Mouse (Mus musculus) urinary bladder, adult 2 months (tissue): Measurements from ENCODE around the gene Anapc2. TPM values are rescaled to one million over a fixed set of nuclear protein-coding genes. Genes with fewer than 3 reads are reported as not detected.

Experiments
- DNase-seq: peaks from one replicate; pipeline ENCODE4 v3.0.0; 2022; ENCODE audit warnings: low spot score
- polyA plus RNA-seq: library from polyadenylated mRNA; depleted of rRNA; stranded (reverse); fragments of >200 nt; gene quantifications from 2 replicates; pipeline ENCODE4 v1.2.3, GENCODE M21; 2012; rRNA removed

The Anapc2 gene
- polyA plus RNA-seq, 1 experiment = 84.5 TPM

DNA sequence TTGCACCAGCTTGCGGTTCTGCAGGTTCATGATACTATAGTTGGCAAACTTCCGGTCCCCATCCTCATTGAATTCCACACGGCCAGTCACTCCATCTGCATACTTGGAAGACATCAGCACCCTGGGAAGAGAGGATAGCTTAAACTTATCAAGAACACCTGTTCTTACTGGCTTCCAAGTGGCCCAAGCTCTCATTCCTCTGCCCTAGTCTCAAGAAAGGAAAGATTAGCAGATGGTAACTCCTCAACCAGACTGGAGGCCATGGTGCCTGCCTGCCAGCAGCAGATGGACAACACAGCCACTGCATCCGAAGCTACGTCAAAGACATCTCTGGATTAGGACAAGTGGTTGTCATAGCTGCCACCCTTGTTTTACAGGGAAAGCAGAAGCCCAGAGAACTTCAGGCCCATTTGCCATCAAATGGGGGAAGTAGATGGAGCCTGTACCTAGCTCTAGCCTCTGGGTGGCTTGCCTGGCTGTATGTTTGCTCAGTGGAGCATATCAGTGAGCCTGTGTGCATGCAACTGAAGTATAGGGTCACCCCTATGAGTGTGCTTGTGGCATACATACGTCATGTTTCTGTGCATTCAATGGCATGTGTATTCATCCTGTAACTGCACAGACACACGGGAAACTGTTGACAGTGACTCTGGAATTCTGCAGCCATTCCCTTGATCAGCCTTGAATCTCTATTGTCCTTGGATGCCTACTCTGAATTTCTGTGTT, 31.8 kb downstream of the Anapc2 start:
- no peak for DNase-seq

DNA sequence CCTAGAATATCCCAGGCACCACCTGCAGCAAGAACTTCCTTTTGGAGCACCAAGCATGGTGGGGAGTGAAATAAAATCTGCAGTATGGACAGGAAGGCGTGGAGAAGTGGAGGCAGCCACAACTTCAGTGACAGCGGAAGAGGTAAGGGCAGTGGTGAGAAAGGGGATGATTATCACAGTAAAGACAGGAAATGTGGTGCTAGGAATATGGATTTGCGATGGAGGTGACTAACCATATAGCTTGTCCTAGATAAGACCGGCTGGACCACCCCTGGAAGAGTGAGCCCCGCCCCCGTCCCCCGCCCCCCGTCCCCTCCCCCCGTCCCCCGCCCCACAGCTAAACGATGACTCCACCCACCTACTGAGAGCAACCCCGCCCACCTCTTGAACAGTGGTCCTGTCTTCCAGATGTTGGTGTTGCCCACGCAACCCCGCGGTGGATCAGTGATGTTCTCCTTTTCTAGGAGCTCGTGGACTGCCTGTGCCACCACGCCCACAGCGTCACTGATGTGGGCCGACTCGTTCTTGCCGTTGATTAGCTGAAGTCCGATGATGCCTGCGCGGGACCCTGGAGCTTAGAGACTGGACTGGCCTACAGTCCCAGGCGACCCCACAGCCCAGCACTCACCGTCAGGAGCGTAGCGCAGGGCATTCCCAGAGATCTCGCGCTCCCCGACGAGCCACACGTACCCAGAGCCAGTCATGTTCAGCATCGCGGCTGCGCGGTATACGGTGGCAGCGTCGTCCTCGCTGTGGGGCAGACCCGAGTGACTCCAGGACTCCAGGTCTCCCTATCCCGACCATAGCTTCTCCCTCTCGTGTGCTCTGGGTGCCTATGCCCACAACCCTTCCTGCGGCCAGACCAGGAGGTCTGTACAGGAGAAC, 32.6 kb downstream of the Anapc2 start:
- no peak for DNase-seq

DNA sequence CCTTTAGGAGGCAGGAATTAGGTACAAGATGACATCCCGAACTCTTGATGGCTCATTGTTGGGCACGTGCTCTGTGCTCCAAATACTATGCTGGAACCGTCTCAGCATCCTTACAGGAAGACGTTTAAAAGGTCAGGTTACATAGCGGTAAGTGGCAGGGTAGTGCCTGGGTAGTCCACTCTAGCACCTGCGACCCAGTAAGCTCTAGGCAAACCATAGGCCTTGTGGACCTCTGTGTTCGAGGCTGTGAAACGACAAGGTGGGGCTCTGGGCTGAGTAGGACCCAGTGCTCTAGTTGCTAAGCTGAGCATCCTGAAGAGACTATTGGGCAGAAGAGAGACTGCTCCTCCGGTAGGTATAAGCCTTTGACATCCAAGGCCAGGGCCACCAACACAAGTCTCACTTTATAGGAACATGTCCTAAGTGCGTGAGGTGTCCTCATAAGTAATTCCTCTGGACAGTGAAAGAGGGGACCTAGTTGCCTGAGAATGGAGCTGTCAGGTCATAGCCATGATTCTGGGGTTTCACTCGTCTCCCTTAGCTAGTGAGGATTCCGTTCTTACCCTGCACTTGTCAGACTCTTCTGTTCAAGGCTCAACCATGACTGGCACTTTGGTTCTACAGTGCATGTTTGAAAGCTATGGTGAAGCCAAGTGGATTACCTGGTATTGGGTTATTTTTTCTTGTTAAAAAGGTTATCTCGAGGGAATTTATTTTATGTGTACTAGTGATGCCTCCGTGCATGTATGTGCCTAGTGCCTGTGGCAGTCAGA, 33.5 kb downstream of the Anapc2 start:
- DNase-seq = no peak

DNA sequence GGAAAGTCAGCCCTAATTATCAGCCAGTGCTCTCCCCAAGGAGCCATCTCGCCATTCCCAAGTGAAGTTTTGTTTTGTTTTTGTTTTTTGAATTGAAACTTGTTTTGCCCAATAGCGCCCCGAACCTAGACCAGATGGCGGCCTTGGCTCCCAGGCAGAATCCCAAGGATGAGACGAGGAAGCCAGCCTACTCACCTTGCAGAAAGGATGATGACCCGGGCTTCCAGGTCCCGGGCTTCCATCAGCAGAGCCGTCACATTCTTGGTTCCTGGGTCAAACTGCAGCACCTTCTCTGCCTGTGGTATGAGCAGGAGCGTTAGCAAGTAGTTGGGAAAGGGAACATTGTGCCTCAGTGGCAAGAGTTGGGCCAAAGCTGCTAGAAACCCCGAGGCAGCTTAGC, 37.9 kb downstream of the Anapc2 start:
- DNase-seq = no peak

DNA sequence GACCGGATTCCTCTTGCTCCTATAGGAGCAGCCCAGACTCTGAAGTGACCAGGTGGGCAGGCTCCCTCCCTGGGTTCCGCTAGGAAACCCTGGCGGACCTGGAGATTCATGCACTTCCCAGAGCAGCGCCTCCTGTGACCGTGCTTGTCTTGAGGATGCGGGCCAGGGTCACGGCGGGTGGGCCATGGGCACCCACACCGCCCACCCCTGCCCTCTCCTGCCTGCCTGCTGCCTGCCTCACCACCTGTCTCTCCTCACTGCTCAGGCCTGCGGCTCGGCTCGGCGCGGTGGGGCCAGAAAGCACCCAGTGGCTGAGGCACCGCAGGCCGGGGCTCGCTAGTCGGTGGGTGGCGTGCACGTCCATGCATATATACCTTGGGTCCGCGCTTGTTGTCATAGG, 38.7 kb downstream of the Anapc2 start:
- DNase-seq = no peak

DNA sequence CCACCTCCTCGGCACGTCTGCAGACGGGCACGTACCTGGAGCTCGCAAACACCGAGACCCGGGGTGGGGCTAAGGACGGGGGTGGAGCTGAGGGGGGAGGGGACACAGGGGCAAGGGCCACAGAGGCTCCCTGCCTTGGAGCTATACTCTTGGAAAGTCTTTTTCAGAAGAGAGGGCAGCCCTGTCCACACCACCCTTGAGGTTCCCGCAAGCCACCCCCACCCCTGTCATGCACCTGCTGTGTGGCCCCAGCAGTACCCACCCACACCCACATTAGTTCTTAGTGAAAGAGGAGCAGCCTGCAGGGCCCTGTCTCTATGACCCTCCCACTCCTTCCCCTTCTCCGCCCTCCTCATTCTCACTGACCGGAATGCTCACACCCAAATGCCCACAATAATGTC, 39.2 kb downstream of the Anapc2 start:
- DNase-seq = no peak

DNA sequence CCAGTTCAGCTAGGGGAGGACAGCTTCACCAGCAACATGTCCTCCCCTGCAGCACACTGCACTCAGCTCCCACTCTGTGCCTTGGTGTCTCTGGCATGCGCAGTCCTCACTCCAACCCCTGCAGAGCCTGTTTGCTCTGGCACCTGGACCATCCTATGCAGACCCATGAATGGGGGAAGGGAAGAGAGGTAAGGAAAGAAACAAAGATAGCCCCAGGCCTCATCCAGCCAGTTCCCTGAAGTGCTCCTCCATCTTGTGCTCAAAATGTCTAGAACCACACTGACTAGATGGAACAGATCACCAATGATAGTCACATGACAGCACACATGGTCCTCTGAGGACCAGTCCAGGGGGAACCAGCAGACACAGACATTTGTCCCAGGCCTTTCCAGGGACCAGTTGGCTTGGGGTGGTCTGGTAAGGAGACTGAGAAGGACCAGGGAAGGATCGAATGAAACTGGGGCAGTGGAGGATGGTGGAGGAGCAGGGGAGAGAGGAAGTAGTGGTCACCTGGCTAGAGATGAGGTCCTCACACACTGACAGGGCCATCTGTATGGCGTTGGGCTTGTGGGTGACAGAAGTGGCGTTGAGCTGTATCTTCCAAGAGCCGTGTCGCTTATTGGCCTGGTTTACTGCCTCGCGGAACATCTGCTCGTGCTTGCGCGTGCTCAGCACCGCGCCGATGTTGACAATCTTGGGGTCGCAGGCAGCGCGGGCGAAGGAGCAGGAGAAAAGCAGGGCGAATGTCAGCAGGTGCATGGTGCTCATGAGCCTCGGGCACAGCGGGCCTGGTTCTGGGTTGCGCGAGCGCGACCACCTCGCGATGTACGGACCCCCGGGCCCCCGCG, 46.1 kb downstream of the Anapc2 start:
- DNase-seq = no peak

DNA sequence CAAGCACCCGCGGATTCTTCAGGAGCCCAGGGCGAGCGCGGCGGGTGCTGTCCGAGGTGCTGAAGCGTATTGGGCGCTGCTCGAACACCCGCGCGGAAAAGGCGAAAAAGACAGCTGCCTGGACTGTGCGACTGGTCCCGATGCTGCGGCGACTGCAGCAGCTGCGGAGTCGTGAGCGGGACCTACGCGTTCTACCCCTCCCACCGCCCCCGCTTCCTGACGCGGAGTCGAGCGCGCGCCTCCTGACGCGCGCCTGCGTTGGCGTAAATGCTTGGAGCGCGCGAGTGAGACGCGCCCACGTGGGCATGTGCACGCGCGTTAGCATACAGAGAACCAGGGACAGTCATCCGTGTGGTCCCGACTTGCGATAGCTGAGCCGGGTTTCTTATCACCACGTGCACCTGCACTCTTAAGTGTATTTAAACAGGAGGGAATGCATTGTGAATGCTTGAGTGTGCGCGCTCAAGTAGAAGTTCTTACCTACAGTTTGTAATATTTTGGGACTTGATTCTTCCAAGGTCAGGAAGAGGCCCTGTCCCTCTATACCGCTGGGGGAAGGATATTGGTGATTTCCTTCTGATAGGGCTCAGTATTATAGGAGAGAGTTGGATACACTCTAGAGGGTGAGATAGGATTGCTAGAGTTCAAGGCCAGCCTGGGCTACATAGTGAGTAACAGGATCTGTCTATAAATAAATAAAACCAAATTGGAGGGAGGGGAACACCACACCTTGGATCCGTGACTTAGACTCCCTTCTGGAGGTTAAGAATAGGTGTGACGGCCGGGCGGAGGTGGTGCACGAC, 46.9 kb downstream of the Anapc2 start, which contains the start of gene Grin1:
TSS of gene Grin1 (minus strand) at position 217 of the 803 bp plus-strand sequence.
- peak; percentile 40 for DNase-seq

DNA sequence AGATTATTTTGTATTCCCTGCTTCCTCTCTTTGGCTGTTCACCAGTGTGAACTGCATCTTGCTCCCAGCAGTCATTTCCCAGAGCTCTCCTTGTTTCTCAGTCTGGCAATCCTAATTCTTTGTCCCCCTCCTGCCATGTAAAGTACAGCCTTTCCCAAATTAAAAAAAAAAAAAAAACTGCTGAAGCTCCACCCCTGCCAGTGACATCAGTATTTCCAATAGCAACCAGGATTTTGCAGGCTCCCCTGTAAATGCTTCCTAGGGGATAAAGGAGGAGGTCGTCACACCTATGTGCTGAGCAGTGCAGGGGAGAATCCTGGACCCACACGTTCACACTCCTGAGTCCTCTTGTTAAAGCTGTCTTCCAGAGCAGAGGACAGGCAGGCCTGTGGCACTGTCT, 47.8 kb downstream of the Anapc2 start:
- DNase-seq = no peak

DNA sequence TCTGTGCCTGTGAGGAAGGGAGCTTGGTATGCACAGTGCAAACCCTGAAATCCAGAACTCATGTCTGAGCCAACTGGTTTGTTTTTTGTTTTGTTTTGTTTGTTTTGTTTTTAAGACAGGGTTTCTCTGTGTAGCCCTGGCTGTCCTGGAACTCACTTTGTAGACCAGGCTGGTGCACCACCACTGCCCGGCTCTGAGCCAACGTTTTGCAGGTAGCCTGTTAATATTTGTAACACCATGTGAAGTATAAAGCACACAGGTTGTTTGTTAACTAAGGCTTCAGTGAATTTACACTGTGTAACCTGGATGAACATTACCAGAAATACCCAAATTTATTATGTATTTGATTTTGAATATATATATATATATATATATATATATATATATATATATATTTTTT, 53.8 kb downstream of the Anapc2 start:
- DNase-seq = no peak

DNA sequence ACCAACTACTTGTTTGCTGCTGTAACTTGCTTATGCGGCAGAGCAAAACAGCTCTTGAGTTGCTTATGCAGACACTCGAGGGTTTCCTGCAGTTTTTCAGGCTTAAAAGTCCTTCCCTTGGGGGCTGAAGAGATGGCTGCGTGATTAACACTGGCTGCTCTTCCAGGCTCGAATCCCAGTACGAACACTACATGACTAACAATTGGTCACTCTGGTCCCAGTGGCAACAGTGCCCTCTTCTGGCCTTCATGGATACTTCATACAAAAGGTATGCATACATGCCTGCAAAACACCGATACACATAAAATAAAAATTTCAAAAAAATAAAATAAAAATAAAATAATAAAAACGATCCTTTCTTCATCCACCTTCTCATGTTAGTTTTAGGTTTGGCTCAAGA, 56.2 kb downstream of the Anapc2 start:
- DNase-seq = no peak

DNA sequence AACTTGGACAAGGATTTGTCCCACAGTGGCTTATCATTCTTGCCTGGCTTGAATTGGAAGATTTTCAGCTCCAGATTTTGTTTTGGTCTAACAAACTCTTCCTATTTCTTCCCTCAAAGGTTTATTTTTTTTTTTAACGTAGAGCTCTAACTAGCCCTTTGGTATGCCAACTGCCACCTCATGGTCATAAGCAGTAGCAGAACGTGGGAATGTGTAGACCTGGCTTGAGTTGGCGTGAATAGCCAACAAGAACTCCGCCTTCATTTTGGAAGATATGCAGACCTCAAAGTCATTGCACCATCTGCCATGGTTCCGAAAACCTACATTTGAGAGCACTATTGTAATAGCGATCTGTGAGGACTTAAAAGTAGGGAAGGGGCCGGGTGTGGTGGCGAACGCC, 59.2 kb downstream of the Anapc2 start:
- DNase-seq = no peak

DNA sequence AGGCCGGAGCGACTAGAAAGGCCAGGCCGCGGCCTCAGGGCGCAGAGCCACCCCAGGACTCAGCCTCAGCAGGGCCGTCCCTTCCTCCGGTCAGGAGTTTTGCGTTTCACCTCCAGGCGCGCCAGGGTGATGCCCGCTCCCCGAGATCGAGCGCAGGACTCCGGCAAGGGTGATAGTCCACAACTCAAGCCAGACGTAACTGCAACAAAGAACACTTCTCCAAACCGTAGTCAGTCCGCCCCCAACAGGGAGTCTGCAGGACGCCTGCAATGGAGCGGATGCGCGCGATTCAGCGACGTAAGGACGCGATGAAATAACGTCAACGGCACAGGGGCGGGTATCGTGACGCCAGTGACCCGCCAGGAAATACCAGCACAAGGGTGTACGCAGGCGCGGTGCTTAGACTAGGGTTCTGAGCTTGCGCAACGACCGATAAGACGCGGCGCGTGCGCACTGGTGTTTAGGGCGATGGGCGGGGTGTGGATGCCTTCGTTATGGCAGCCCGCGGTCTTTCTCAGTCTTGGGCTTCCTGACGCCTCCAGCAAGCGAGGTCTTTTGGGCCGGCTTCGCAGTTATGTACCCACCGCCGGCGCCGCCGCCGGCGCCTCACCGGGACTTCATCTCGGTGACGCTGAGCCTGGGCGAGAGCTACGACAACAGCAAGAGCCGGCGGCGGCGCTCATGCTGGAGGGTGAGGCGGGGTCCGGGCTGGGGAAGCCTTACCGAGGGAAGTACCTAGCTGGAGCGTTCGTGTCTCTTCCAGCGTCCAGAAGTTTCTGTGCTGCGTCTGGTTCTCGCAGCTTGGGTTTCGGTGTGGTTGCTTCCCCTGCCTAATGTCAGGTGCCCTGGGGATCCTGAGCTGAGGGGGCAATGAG, 60.2 kb downstream of the Anapc2 start, which contains the start of gene Man1b1:
TSS of gene Man1b1 (plus strand) at position 53 of the 875 bp plus-strand sequence.
- peak; percentile 98 for DNase-seq

DNA sequence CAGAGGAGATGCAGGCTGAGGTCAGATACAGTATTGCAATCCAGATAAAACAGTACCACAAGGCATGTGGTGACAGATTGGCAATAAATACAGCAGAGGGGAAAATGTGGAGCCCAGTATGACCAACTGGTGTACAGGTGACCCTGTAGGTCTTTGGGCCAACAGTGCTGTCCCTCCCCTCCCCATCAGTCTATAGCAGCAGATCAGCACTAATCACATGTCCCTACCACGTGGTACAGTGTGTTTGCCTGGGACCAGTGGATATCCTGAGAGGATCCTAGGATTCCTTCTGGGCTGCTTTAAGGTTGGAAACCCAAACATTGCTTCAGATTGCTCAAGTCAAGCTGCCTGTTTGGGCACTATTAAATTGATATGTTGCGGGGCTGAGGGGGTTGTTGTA, 61.3 kb downstream of the Anapc2 start:
- DNase-seq = no peak

Other genes with a start within 250 kb of the Anapc2 start
- gene Nsmf, start 218.1 kb upstream of the Anapc2 start, polyA plus RNA-seq = 87.4 and 114 TPM in 2 replicates
- gene Entpd8, start 192.2 kb upstream of the Anapc2 start, polyA plus RNA-seq = 0.03 and 0.07 TPM in 2 replicates
- gene Noxa1, start 177.3 kb upstream of the Anapc2 start, polyA plus RNA-seq = 0.13 and 0.18 TPM in 2 replicates
- 50.1 and 60.0 TPM in 2 replicates for gene Nrarp, start 91.7 kb upstream of the Anapc2 start, polyA plus RNA-seq
- gene Tor4a, start 75.6 kb upstream of the Anapc2 start, polyA plus RNA-seq = 22.6 and 25.3 TPM in 2 replicates
- gene Nelfb, start 61.0 kb upstream of the Anapc2 start, polyA plus RNA-seq = 55.4 and 60.6 TPM in 2 replicates
- gene Stpg3, start 57.8 kb upstream of the Anapc2 start, polyA plus RNA-seq = not detected in 2 replicates
- 0.08 and 0.10 TPM in 2 replicates for gene Fam166a, start 53.7 kb upstream of the Anapc2 start, polyA plus RNA-seq
- gene Tubb4b, start 47.8 kb upstream of the Anapc2 start, polyA plus RNA-seq = 510 and 610 TPM in 2 replicates
- 0.03 TPM in 1 of 2 replicates, not detected in the other for gene Slc34a3, start 38.1 kb upstream of the Anapc2 start, polyA plus RNA-seq
- 0.13 and 0.19 TPM in 2 replicates for gene Rnf224, start 35.7 kb upstream of the Anapc2 start, polyA plus RNA-seq
- gene Rnf208, start 30.2 kb upstream of the Anapc2 start, polyA plus RNA-seq = 12.9 and 14.1 TPM in 2 replicates
- 2.0 and 2.5 TPM in 2 replicates for gene Cysrt1, start 30.0 kb upstream of the Anapc2 start, polyA plus RNA-seq
- gene AL732309.1, start 25.6 kb upstream of the Anapc2 start, polyA plus RNA-seq = 21.0 and 23.8 TPM in 2 replicates
- 30.7 and 34.2 TPM in 2 replicates for gene Tmem203, start 17.0 kb upstream of the Anapc2 start, polyA plus RNA-seq
- gene Tprn, start 9.9 kb upstream of the Anapc2 start, polyA plus RNA-seq = 8.0 and 13.6 TPM in 2 replicates
- 58.8 and 84.8 TPM in 2 replicates for gene Ssna1, start within 50 bp of the Anapc2 start, polyA plus RNA-seq
- gene Tmem210, start 15.7 kb downstream of the Anapc2 start, polyA plus RNA-seq = not detected in 2 replicates
- gene Lrrc26, start 17.4 kb downstream of the Anapc2 start, polyA plus RNA-seq = 7.0 and 8.2 TPM in 2 replicates
- 1.1 TPM in 2 replicates for gene Grin1, start 46.7 kb downstream of the Anapc2 start, polyA plus RNA-seq
- 15.2 and 22.8 TPM in 2 replicates for gene Man1b1, start 59.9 kb downstream of the Anapc2 start, polyA plus RNA-seq
- gene Dpp7, start 83.9 kb downstream of the Anapc2 start, polyA plus RNA-seq = 36.0 and 37.3 TPM in 2 replicates
- 36.8 and 38.3 TPM in 2 replicates for gene Uap1l1, start 93.2 kb downstream of the Anapc2 start, polyA plus RNA-seq
- 1.6 and 2.5 TPM in 2 replicates for gene Sapcd2, start 99.8 kb downstream of the Anapc2 start, polyA plus RNA-seq
- 104 and 107 TPM in 2 replicates for gene Entpd2, start 123.4 kb downstream of the Anapc2 start, polyA plus RNA-seq
- gene Npdc1, start 126.9 kb downstream of the Anapc2 start, polyA plus RNA-seq = 103 and 126 TPM in 2 replicates
- gene Fut7, start 150.8 kb downstream of the Anapc2 start, polyA plus RNA-seq = 0.19 and 0.29 TPM in 2 replicates
- gene Abca2, start 156.2 kb downstream of the Anapc2 start, polyA plus RNA-seq = 6.3 and 16.4 TPM in 2 replicates
- 0.69 and 2.2 TPM in 2 replicates for gene Clic3, start 184.4 kb downstream of the Anapc2 start, polyA plus RNA-seq
- gene Paxx, start 188.6 kb downstream of the Anapc2 start, polyA plus RNA-seq = 50.8 and 61.1 TPM in 2 replicates
- gene Ptgds, start 197.6 kb downstream of the Anapc2 start, polyA plus RNA-seq = 0.38 and 0.74 TPM in 2 replicates
- gene Lcn12, start 221.4 kb downstream of the Anapc2 start, polyA plus RNA-seq = not detected in 2 replicates
- gene Fbxw5, start 228.3 kb downstream of the Anapc2 start, polyA plus RNA-seq = 15.1 and 36.1 TPM in 2 replicates
- gene C8g, start 229.2 kb downstream of the Anapc2 start, polyA plus RNA-seq = 2.3 and 2.4 TPM in 2 replicates